Mouse (Mus musculus): ENCODE results near the gene Washc4.
"Not testable (repeated sequence)": the region's sequence is repeated elsewhere in the genome, so short reads cannot be mapped to it uniquely, and the experiment has no call there.

Washc4 gene

GRCm38 (mm10) chr10:83543439-83544102 lies at the start of gene Washc4:
TSS of gene Washc4 (plus strand) at chr10:83543752.
- DNase-seq (ENCODE audit: low read depth) = peak; percentile 86

GRCm38 (mm10) chr10:83497321-83497720 lies 46.2 kb upstream of the Washc4 start:
- no peak for DNase-seq (ENCODE audit: low read depth)

- DNase-seq (ENCODE audit: low read depth) = peak; percentile 49
Observed at GRCm38 (mm10) chr10:83508962-83509660, 34.4 kb upstream of the Washc4 start.

GRCm38 (mm10) chr10:83511304-83511703 lies 32.2 kb upstream of the Washc4 start:
- DNase-seq (ENCODE audit: low read depth) = no peak

GRCm38 (mm10) chr10:83513736-83514135 lies 29.8 kb upstream of the Washc4 start:
- DNase-seq (ENCODE audit: low read depth) = no peak

GRCm38 (mm10) chr10:83520990-83521389 lies 22.6 kb upstream of the Washc4 start:
- peak; percentile 21 for DNase-seq (ENCODE audit: low read depth)

GRCm38 (mm10) chr10:83524238-83524637 lies 19.3 kb upstream of the Washc4 start:
- not testable (repeated sequence) for DNase-seq (ENCODE audit: low read depth)

- no peak for DNase-seq (ENCODE audit: low read depth)
Observed at GRCm38 (mm10) chr10:83530384-83530967, 13.1 kb upstream of the Washc4 start.

- DNase-seq (ENCODE audit: low read depth) = peak; percentile 20
Observed at GRCm38 (mm10) chr10:83533258-83533909, 10.2 kb upstream of the Washc4 start.

- peak; percentile 43 for DNase-seq (ENCODE audit: low read depth)
Observed at GRCm38 (mm10) chr10:83533910-83534283, 9.7 kb upstream of the Washc4 start, which contains the start of gene Aldh1l2. TSS of gene Aldh1l2 (minus strand) at chr10:83534140.

GRCm38 (mm10) chr10:83536436-83536835 lies 7.1 kb upstream of the Washc4 start:
- DNase-seq (ENCODE audit: low read depth) = no peak

GRCm38 (mm10) chr10:83539311-83539980 lies 4.1 kb upstream of the Washc4 start:
- no peak for DNase-seq (ENCODE audit: low read depth)

GRCm38 (mm10) chr10:83540092-83540491 lies 3.5 kb upstream of the Washc4 start:
- no peak for DNase-seq (ENCODE audit: low read depth)

GRCm38 (mm10) chr10:83542241-83542640 lies 1.3 kb upstream of the Washc4 start:
- no peak for DNase-seq (ENCODE audit: low read depth)

- DNase-seq (ENCODE audit: low read depth) = peak; percentile 67
Observed at GRCm38 (mm10) chr10:83544103-83544479, 539 bp downstream of the Washc4 start.

- peak; percentile 15 for DNase-seq (ENCODE audit: low read depth)
Observed at GRCm38 (mm10) chr10:83545341-83545740, 1.8 kb downstream of the Washc4 start.

- DNase-seq (ENCODE audit: low read depth) = no peak
Observed at GRCm38 (mm10) chr10:83563005-83563404, 19.5 kb downstream of the Washc4 start.

- DNase-seq (ENCODE audit: low read depth) = no peak
Observed at GRCm38 (mm10) chr10:83565449-83566441, 22.2 kb downstream of the Washc4 start.

GRCm38 (mm10) chr10:83590801-83591200 lies 47.2 kb downstream of the Washc4 start:
- DNase-seq (ENCODE audit: low read depth) = peak; percentile 56

GRCm38 (mm10) chr10:83592616-83593015 lies 49.1 kb downstream of the Washc4 start:
- DNase-seq (ENCODE audit: low read depth) = no peak

GRCm38 (mm10) chr10:83594526-83594925 lies 51.0 kb downstream of the Washc4 start:
- no peak for DNase-seq (ENCODE audit: low read depth)
